ENCODE assay signal across 8 mouse cellular contexts in genomic region chr4:123718434-123718780, GRCm38 (mm10). TPM values are rescaled to one million over a fixed set of nuclear protein-coding genes. Genes with fewer than 3 reads are reported as not detected.
DNase-seq lines count a peak whose midpoint lies in the region; ATAC-seq and TF ChIP-seq lines count a peak whose summit lies in the region.

No protein-coding gene starts in this region.

- H3K9ac ChIP-seq in hindbrain, embryonic 16.5 days (ENCODE audit: low read depth, low read length), result peak overlapping the region; percentile 89
- peak overlapping the region; percentile 57 for H3K9ac ChIP-seq in midbrain, embryonic 16.5 days (ENCODE audit: low read depth, low read length)

- H3K27ac ChIP-seq in layer of hippocampus, adult 2 months, result peak overlapping the region; percentile 98
- H3K27ac ChIP-seq in embryonic facial prominence, embryonic 10.5 days (replicated peaks), result peak overlapping the region; percentile 87
- H3K27ac ChIP-seq in hindbrain, embryonic 16.5 days (ENCODE audit: low read depth, low read length), result peak overlapping the region; percentile 32; the same call in 1 of the 2 replicates
- peak overlapping the region; percentile 53 for H3K27ac ChIP-seq in midbrain, embryonic 16.5 days (ENCODE audit: low read length)

- peaks cover 18% of the 10 kb centered on the region for H3K4me1 ChIP-seq in embryonic facial prominence, embryonic 10.5 days
- H3K4me1 ChIP-seq in hindbrain, embryonic 16.5 days (ENCODE audit: control insufficient read depth, insufficient read depth, low read depth, low read length), result peaks cover 7% of the 10 kb centered on the region
- H3K4me1 ChIP-seq in midbrain, embryonic 16.5 days (ENCODE audit: control insufficient read depth, insufficient read depth, low read length), result peaks cover 8% of the 10 kb centered on the region

- peak overlapping the region; percentile 69 for H3K4me2 ChIP-seq in hindbrain, embryonic 16.5 days (ENCODE audit: low read length)
- H3K4me2 ChIP-seq in midbrain, embryonic 16.5 days (ENCODE audit: low read length), result peak overlapping the region; percentile 69

- peak overlapping the region; percentile 72 for H3K4me3 ChIP-seq in layer of hippocampus, adult 2 months
- peak overlapping the region; percentile 92 for H3K4me3 ChIP-seq in embryonic facial prominence, embryonic 10.5 days
- peak overlapping the region; percentile 79 for H3K4me3 ChIP-seq in hindbrain, embryonic 16.5 days (ENCODE audit: low read length)
- H3K4me3 ChIP-seq in midbrain, embryonic 16.5 days (ENCODE audit: low read depth, low read length), result peak overlapping the region; percentile 64

- no peak for TF ChIP-seq CTCF in layer of hippocampus, adult 2 months (conservative IDR thresholded peaks at IDR 0.05)

- no peaks in the 10 kb centered on the region for H3K9me3 ChIP-seq in embryonic facial prominence, embryonic 10.5 days
- no peaks in the 10 kb centered on the region for H3K9me3 ChIP-seq in hindbrain, embryonic 16.5 days (ENCODE audit: control insufficient read depth, low read length)
- H3K9me3 ChIP-seq in midbrain, embryonic 16.5 days (replicated peaks; ENCODE audit: control insufficient read depth, low read length, poor library complexity, severe bottlenecking), result no peaks in the 10 kb centered on the region

- 37% methylated on average over 7 of the region's 7 CpGs for WGBS in embryonic facial prominence, embryonic 10.5 days
- WGBS in hindbrain, embryonic 16.5 days, result 30% methylated on average over 7 of the region's 7 CpGs
- 24% methylated on average over 7 of the region's 7 CpGs for WGBS in midbrain, embryonic 16.5 days

- no peaks in the 10 kb centered on the region for H3K27me3 ChIP-seq in embryonic facial prominence, embryonic 10.5 days (replicated peaks; ENCODE audit: low read depth, poor library complexity, severe bottlenecking)
- no peaks in the 10 kb centered on the region for H3K27me3 ChIP-seq in hindbrain, embryonic 16.5 days (replicated peaks; ENCODE audit: control insufficient read depth, insufficient read depth, low read length)
- H3K27me3 ChIP-seq in midbrain, embryonic 16.5 days (ENCODE audit: control insufficient read depth, insufficient read depth, low read depth, low read length), result no peaks in the 10 kb centered on the region

- DNase-seq in layer of hippocampus, adult 2 months (ENCODE audit: low spot score in 2 of 2), result no peak
- DNase-seq in layer of hippocampus, adult 8-10 months (ENCODE audit: low spot score in 2 of 2), result no peak
- DNase-seq in embryonic facial prominence, embryonic 10.5 days (ENCODE audit: low spot score), result no peak
- no peak for DNase-seq in adipocyte (ENCODE audit: low spot score)
- no peak for DNase-seq in right cerebral cortex, adult 2 months (ENCODE audit: low spot score in 2 of 2)
- no peak for DNase-seq in B cell, adult 2 months

- ATAC-seq in hindbrain, embryonic 16.5 days, result peak; percentile 55
- peak; percentile 65; the same call in 1 of the 2 replicates for ATAC-seq in midbrain, embryonic 16.5 days

- peaks cover 25% of the 10 kb centered on the region for H3K36me3 ChIP-seq in embryonic facial prominence, embryonic 10.5 days (replicated peaks)
- H3K36me3 ChIP-seq in hindbrain, embryonic 16.5 days (ENCODE audit: control insufficient read depth, insufficient read depth, low read length), result peaks cover 3% of the 10 kb centered on the region; the same call in 1 of the 2 replicates
- H3K36me3 ChIP-seq in midbrain, embryonic 16.5 days (ENCODE audit: control insufficient read depth, insufficient read depth, low read length), result peaks cover 8% of the 10 kb centered on the region; the same call in 1 of the 2 replicates

RNA-seq across cellular contexts. Expression of gene Ndufs5, which starts 0.4 kb away (rescaled TPM):
- total RNA-seq in layer of hippocampus, adult 2 months (2021), result 100 to 1,000 TPM; 169 to 194 TPM
- 100 to 1,000 TPM; 145 to 182 (median 170) TPM for total RNA-seq in layer of hippocampus, adult 8-10 months (2022)
- 332 and 340 TPM in 2 replicates for polyA plus RNA-seq in embryonic facial prominence, embryonic 10.5 days (2016; fragmentation: Nextera tagmentation; extraction: Ambion mirVana)
- 446 and 518 TPM in 2 replicates for polyA plus RNA-seq in hindbrain, embryonic 16.5 days (2015; fragmentation: Nextera tagmentation; extraction: Ambion mirVana)
- polyA plus RNA-seq in midbrain, embryonic 16.5 days (2015; fragmentation: Nextera tagmentation; extraction: Ambion mirVana), result 403 and 425 TPM in 2 replicates

RNA-seq across cellular contexts. Expression of gene Akirin1, which starts 31.7 kb away (rescaled TPM):
- 10 to 100 TPM; 53.9 to 58.1 TPM for total RNA-seq in layer of hippocampus, adult 2 months (2021)
- 10 to 100 TPM; 54.7 to 59.0 (median 56.9) TPM for total RNA-seq in layer of hippocampus, adult 8-10 months (2022)
- 55.0 and 57.3 TPM in 2 replicates for polyA plus RNA-seq in embryonic facial prominence, embryonic 10.5 days (2016; fragmentation: Nextera tagmentation; extraction: Ambion mirVana)
- 77.9 and 79.1 TPM in 2 replicates for polyA plus RNA-seq in hindbrain, embryonic 16.5 days (2015; fragmentation: Nextera tagmentation; extraction: Ambion mirVana)
- polyA plus RNA-seq in midbrain, embryonic 16.5 days (2015; fragmentation: Nextera tagmentation; extraction: Ambion mirVana), result 77.2 and 86.4 TPM in 2 replicates

RNA-seq across cellular contexts. Expression of gene Macf1, which starts 34.2 kb away (rescaled TPM):
- 100 to 1,000 TPM; 231 to 247 TPM for total RNA-seq in layer of hippocampus, adult 2 months (2021)
- total RNA-seq in layer of hippocampus, adult 8-10 months (2022), result 100 to 1,000 TPM; 235 to 265 (median 249) TPM
- 46.0 and 47.4 TPM in 2 replicates for polyA plus RNA-seq in embryonic facial prominence, embryonic 10.5 days (2016; fragmentation: Nextera tagmentation; extraction: Ambion mirVana)
- polyA plus RNA-seq in hindbrain, embryonic 16.5 days (2015; fragmentation: Nextera tagmentation; extraction: Ambion mirVana), result 61.0 and 62.2 TPM in 2 replicates
- 75.7 and 78.7 TPM in 2 replicates for polyA plus RNA-seq in midbrain, embryonic 16.5 days (2015; fragmentation: Nextera tagmentation; extraction: Ambion mirVana)

Comparison
In these comparisons a context has a peak if more than half of its experiments do, and no peak if none do; other contexts are left out.
1. H3K27ac ChIP-seq: peak in every context shown above with its lines; median percentile 98 in layer of hippocampus, adult 2 months; 87 in embryonic facial prominence, embryonic 10.5 days; 53 in midbrain, embryonic 16.5 days; 32 in hindbrain, embryonic 16.5 days.